Mouse (Mus musculus) thymus, postnatal 0 days (tissue): ENCODE data around the gene Gng8. TPM values are rescaled to one million over a fixed set of nuclear protein-coding genes. Genes with fewer than 3 reads are reported as not detected.

ENCODE experiments used
- DNase-seq: peaks from one replicate; pipeline ENCODE4 v3.0.0-alpha.2; 2015; ENCODE audit warnings: low spot score
- polyA plus RNA-seq: library from polyadenylated mRNA; unstranded; fragments of >200 nt; fragmentation: Nextera tagmentation; extraction: Ambion mirVana; gene quantifications from 2 replicates; pipeline ENCODE4 v1.2.1, GENCODE M21; 2015

Gng8 gene
- polyA plus RNA-seq, 1 experiment from 2014 or later, result 0.44 TPM

- DNase-seq, result no peak
Measured at GRCm38 (mm10) chr7:16876006-16876405, 15.6 kb upstream of the Gng8 start.

DNA sequence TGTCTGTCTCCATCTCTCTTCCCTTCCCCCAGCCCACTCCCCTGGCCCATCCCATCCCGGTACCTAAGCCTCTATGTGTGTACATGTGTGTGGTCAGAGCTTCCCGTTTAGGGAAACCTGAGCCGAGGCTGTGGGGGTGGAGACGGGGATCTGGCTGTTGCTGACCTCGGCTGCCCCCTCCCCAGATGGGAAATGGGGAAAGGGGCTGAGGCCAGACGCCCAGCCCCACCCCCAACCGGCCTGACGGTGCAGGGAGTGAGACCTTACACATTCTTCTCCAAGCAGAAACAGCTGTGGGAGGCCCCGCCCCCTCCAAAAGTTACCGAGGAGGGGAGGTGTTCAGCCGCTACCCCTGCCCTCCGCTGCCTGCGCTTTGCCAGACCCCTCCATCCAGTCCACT lies 15.0 kb upstream of the Gng8 start:
- DNase-seq, result no peak

- DNase-seq, result no peak
Measured at GRCm38 (mm10) chr7:16877717-16878116, 13.9 kb upstream of the Gng8 start.

- no peak for DNase-seq
Measured at GRCm38 (mm10) chr7:16879796-16880547, 11.6 kb upstream of the Gng8 start.

GRCm38 (mm10) chr7:16880615-16881014 lies 11.0 kb upstream of the Gng8 start:
- no peak for DNase-seq

GRCm38 (mm10) chr7:16883162-16883561 lies 8.4 kb upstream of the Gng8 start:
- DNase-seq, result no peak

- no peak for DNase-seq
Measured at GRCm38 (mm10) chr7:16884334-16884733, 7.3 kb upstream of the Gng8 start.

DNA sequence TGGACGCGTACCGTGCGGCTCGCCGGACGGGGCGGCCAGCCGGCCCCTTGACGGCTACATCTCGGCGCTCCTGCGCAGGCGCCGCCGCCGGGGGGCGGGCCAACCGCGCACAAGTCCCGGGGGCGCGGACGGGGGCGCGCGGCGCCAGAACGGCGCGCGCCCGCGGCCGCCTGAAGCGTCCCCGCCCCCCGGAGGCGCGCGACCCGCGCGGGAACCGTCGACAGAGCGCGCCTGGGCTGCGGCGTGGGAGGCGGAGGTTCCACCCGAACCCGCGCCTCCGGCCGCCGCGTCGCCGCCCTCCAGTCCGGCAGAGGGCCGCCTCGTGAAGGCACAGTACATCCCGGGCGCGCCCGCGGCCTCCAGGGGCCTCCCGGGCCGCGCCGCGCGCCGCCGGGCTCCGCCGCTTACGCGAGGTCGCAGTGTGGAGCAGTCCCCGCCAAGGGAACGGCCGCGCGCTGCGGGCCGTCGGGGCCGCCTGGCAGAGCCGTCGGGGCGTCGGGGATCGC lies 6.3 kb upstream of the Gng8 start:
- DNase-seq, result peak; percentile 25

GRCm38 (mm10) chr7:16885905-16886304 lies 5.7 kb upstream of the Gng8 start:
- no peak for DNase-seq

- no peak for DNase-seq
Measured at GRCm38 (mm10) chr7:16890536-16890935, 1.1 kb upstream of the Gng8 start.

DNA sequence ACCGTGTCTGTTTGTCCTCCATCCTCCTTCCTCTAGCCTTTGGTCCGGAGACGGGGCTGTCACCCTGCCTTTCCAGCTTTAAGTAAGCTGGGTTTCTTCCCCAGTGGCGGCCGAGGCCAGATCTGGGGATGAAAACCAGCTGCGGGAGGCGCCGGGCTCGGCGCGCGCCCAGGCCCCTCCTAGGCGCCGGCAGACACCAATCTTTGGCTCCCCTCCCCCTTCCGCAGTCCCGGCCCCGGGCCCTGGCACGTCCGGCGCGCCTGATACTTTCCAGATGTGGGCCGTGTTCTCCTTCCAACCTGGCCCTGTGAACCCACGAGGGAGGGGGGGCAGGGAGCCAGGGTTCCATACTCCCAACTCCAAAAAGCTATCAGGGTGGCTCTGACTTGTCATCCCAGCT lies 642 bp upstream of the Gng8 start:
- no peak for DNase-seq

DNA sequence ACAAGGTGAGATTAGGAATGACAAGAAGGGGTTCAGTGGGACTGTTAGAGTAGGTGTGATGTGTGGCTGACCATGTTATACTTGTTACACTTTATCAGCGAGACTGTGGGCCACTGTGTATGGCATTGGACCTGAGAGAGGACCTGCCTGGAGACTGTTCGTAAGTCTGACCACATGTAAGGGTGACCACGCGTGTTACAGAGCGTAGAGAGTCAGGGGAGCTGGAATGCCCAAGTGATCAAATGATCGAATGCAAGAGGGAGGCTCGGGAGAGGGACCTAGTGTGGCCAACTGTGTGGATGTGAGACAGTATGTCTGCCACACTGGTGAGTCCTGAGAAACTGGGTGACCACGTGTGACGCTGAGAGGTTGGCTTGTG lies 755 bp downstream of the Gng8 start:
- no peak for DNase-seq

DNA sequence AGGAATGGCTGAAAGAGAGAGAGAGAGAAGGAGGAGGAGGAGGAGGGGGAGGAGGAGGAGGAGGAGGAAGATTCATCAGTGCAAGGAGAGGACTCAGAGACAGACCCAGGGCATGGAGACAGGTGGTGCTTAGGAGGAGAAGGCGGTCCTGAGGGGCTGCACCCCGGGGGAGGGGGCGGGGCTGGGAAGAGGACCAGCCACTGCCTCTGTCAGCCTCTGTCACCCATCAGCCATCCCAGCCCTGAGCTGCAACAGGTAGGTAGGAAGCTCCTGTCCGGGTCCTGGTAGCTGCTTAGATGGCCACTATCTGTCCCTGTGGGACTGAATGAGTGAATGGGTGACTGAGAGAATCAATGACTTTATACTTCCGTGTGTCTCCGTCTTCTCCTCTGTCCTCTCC lies 2.0 kb downstream of the Gng8 start:
- no peak for DNase-seq

DNA sequence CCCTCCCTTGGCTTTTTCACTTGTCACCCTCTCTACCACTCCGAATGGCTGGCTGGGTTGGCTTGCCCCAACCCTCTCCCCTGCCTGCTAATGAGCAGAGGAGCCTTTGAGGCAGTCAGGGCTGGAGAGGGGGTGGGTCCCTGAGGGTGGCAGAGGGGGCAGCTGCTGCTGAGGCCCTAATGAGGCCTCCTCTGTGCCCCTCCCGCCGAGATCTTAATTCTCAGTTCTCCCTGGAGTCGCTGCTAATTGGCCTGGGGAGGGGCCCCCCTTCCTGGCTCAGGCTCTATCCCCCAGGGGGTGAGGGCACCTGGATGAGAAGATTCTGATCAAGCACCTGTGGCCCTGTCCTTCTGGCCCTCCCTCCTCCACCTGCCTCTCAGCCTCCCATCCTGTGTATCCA lies 2.7 kb downstream of the Gng8 start:
- no peak for DNase-seq

DNA sequence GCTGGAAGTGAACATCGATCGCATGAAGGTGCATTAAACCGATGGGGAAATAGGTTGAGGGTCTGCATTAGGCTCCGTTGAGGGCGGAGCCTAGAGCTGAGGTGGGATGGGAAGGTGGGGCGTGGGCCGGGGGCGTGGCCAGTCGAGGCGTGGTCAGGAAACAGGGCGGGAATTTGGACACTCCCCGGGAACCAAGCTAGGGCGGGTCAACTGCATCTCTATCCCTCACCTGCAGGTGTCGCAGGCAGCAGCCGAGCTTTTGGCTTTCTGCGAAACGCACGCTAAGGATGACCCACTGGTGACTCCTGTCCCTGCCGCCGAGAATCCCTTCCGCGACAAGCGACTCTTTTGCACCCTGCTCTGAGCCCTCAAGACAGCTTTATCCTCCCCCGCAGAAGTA lies 3.4 kb downstream of the Gng8 start:
- DNase-seq, result peak; percentile 63

- DNase-seq, result no peak
Measured at GRCm38 (mm10) chr7:16895511-16895910, 3.9 kb downstream of the Gng8 start.

DNA sequence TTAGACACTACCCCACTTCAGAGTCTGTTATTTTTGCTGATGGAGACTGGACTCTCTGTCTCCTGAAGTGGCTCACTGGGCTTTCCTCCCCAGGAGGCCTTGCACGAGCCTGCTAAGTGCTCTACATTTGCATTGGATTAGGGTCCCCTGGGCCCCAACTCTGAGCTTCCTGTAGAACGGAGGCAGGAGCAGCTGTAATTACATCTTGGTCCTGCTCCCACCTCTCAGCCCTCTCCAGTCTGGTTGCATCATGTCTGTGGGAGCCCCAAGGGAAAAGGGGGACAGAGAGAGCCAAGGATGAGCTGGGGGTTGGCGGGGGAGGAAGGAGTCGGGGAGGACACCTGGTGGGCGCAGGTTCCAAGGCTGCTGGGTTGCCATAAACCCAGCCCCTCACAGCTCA lies 8.9 kb downstream of the Gng8 start:
- DNase-seq, result no peak

- no peak for DNase-seq
Measured at GRCm38 (mm10) chr7:16903439-16903955, 11.9 kb downstream of the Gng8 start.

DNA sequence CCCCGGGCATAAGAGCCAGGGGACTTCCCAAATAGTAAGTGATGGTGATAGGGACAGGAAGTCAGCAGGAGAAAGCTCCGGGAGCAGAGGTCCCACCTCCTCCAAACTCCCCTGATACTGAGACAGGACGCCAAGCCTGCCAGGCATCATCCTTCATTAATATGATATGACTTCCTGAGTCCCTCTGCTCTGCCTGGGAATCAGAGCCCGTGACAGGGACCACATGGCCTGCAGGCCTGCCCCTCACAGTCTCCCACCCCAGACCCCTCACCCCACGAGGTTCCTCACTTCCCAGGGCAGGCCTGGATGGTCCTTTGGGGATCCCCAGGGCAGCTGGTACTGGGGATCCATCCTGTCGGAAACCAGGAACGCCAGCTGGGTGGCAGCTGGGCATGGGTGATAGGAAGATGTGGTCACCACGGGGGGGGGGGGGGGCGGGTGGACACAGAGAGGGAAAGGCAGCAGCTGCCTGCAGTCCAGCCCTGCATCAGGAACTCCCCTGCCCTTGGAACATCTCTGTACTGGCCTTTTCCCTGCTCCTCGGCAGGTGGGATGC lies 12.6 kb downstream of the Gng8 start:
- no peak for DNase-seq

DNA sequence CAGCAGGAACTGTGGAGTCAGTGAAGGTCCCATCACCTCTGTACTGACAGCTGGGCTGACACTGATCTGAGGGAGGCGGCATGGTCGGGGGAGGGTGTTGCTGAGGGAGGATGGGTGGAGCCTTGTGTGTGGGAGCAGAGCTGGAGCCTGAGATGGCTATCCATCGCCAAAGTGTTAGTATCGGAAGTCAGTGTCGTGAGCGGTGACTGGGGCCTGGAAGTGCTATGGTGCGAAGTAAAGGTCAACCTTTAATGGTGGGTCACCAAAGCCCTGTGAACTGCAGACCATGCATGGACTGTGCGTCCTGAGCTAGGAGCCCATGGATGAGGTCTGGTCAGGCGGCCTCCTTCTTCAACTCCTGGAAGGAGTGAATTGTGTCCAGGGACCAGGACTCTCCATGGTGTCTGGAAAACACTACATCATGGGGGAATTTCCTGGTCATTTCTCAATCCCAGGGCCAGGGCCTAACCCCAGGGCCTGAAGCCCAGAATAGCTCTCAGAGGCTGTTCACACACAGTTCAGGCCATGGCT lies 14.0 kb downstream of the Gng8 start:
- no peak for DNase-seq

- DNase-seq, result peak; percentile 51
Measured at GRCm38 (mm10) chr7:16906281-16906680, 14.7 kb downstream of the Gng8 start, which contains the start of gene Ptgir. Gene Ptgir (plus strand): TSS chr7:16906490.

- no peak for DNase-seq
Measured at GRCm38 (mm10) chr7:16906889-16907559, 15.4 kb downstream of the Gng8 start.
